Mouse (Mus musculus) lung, embryonic 15.5 days (tissue): ENCODE results near the gene S100a3. TPM values are rescaled to one million over a fixed set of nuclear protein-coding genes. Genes with fewer than 3 reads are reported as not detected.

ENCODE experiments used
- ATAC-seq: fragments of 200-750 bp; cut with Nextera tagmentation; 2 replicates; pipeline ENCODE4 v1.8.0; 2017; ENCODE audit warnings: moderate number of reproducible peaks, borderline replicate concordance; ENCODE audit not compliant: low FRiP score, low TSS enrichment; ENCODE audit errors: extremely low read depth
- H3K27ac ChIP-seq: fragments of 300-500 bp; sonication (generic); 2 replicates; pipeline ENCODE4 v1.5.1; 2015; ENCODE audit warnings: moderate library complexity, mild to moderate bottlenecking, inconsistent platforms
- H3K27me3 ChIP-seq: fragments of 300-500 bp; sonication (generic); 2 replicates; pipeline ENCODE4 v1.6.1; 2015; ENCODE audit warnings: inconsistent platforms
- H3K36me3 ChIP-seq: fragments of 300-500 bp; sonication (generic); 2 replicates; pipeline ENCODE4 v1.6.1; 2015; ENCODE audit warnings: inconsistent platforms
- H3K4me1 ChIP-seq: fragments of 300-500 bp; sonication (generic); 2 replicates; pipeline ENCODE4 v1.6.1; 2015; ENCODE audit warnings: inconsistent platforms
- H3K4me2 ChIP-seq: fragments of 300-500 bp; sonication (generic); 2 replicates; pipeline ENCODE4 v1.6.1; 2015; ENCODE audit warnings: inconsistent platforms, mild to moderate bottlenecking, moderate library complexity
- H3K4me3 ChIP-seq: fragments of 300-500 bp; sonication (generic); 2 replicates; pipeline ENCODE4 v1.5.1; 2015; ENCODE audit warnings: mild to moderate bottlenecking, inconsistent platforms
- H3K9ac ChIP-seq: fragments of 300-500 bp; sonication (generic); 2 replicates; pipeline ENCODE4 v1.6.1; 2015; ENCODE audit warnings: inconsistent platforms
- H3K9me3 ChIP-seq: fragments of 300-500 bp; sonication (generic); 2 replicates; pipeline ENCODE4 v1.6.1; 2016; ENCODE audit warnings: inconsistent platforms
- WGBS: fragments of 180-500 bp; shearing (Covaris S2); methylation state at CpG from one replicate; pipeline ENCODE4 v1.1.7; 2015; 5-methylcytosine and 5-hydroxymethylcytosine counted together
- polyA plus RNA-seq: library from polyadenylated mRNA; unstranded; fragments of >200 nt; fragmentation: Nextera tagmentation; extraction: Ambion mirVana; gene quantifications from 2 replicates; pipeline ENCODE4 v1.2.1, GENCODE M21; 2015

Gene S100a3
- polyA plus RNA-seq, 1 experiment from 2014 or later, result 0.65 TPM

GRCm38 (mm10) chr3:90605049-90605448 lies 44.7 kb downstream of the S100a3 start:
- ATAC-seq, result 0 out of 2 replicates have a peak, but pooled peaks have one; percentile 14
- Histone ChIP-seq H3K27me3 (no peaks in the 10 kb centered on the region), H3K9ac (no peak overlapping the region), H3K27ac (peak overlapping the region; percentile 83), H3K36me3 (no peaks in the 10 kb centered on the region), H3K4me2 (no peak overlapping the region), H3K4me3 (no peak overlapping the region), H3K9me3 (no peaks in the 10 kb centered on the region), H3K4me1 (peaks cover 31% of the 10 kb centered on the region)
- WGBS, result 69% methylated on average over 3 of the region's 3 CpGs

GRCm38 (mm10) chr3:90605736-90606135 lies 45.4 kb downstream of the S100a3 start:
- 74% methylated on average over 2 of the region's 2 CpGs for WGBS
- no peak for ATAC-seq
- Histone ChIP-seq H3K4me3 (no peak overlapping the region), H3K9me3 (no peaks in the 10 kb centered on the region), H3K4me2 (no peak overlapping the region), H3K27ac (peak overlapping the region; percentile 83), H3K4me1 (peaks cover 31% of the 10 kb centered on the region), H3K27me3 (no peaks in the 10 kb centered on the region), H3K9ac (no peak overlapping the region), H3K36me3 (no peaks in the 10 kb centered on the region)

- peak; percentile 23; the same call in 1 of the 2 replicates for ATAC-seq
- 72% methylated on average over 6 of the region's 6 CpGs for WGBS
- H3K27ac ChIP-seq, result peak overlapping the region; percentile 83
Observed at GRCm38 (mm10) chr3:90606185-90606584, 45.8 kb downstream of the S100a3 start.

GRCm38 (mm10) chr3:90607361-90607760 lies 47.0 kb downstream of the S100a3 start:
- WGBS, result 83% methylated on average over 3 of the region's 3 CpGs
- Histone ChIP-seq H3K9ac (no peak overlapping the region), H3K9me3 (no peaks in the 10 kb centered on the region), H3K4me2 (no peak overlapping the region), H3K27ac (no peak overlapping the region), H3K36me3 (no peaks in the 10 kb centered on the region), H3K4me3 (no peak overlapping the region), H3K27me3 (no peaks in the 10 kb centered on the region), H3K4me1 (peaks cover 31% of the 10 kb centered on the region)
- no peak for ATAC-seq

More at GRCm38 (mm10) chr3:90606185-90606584, 45.8 kb downstream of the S100a3 start:
- Histone ChIP-seq H3K9me3 (no peaks in the 10 kb centered on the region), H3K27me3 (no peaks in the 10 kb centered on the region), H3K4me1 (peaks cover 31% of the 10 kb centered on the region), H3K4me2 (no peak overlapping the region), H3K36me3 (no peaks in the 10 kb centered on the region), H3K9ac (no peak overlapping the region), H3K4me3 (no peak overlapping the region)

GRCm38 (mm10) chr3:90608223-90608622 lies 47.8 kb downstream of the S100a3 start, which contains the start of gene S100a5:
Gene S100a5, plus strand, starts transcription at chr3:90608523.
- peaks cover 34% of the 10 kb centered on the region for H3K4me1 ChIP-seq
- no peaks in the 10 kb centered on the region for H3K27me3 ChIP-seq
- H3K36me3 ChIP-seq, result no peaks in the 10 kb centered on the region
- WGBS, result 53% methylated on average over 3 of the region's 3 CpGs
- no peaks in the 10 kb centered on the region for H3K9me3 ChIP-seq
- no peak within 1 kb of the TSS for H3K4me2 ChIP-seq
- no peak within 1 kb of the TSS for H3K9ac ChIP-seq
- no peak within 1 kb of the TSS for H3K27ac ChIP-seq
- ATAC-seq, result no peak
- H3K4me3 ChIP-seq, result no peak within 1 kb of the TSS

GRCm38 (mm10) chr3:90609102-90609501 lies 48.7 kb downstream of the S100a3 start:
- H3K27ac ChIP-seq, result no peak overlapping the region
- no peak overlapping the region for H3K9ac ChIP-seq
- no peaks in the 10 kb centered on the region for H3K27me3 ChIP-seq
- peaks cover 34% of the 10 kb centered on the region for H3K4me1 ChIP-seq
- no peak for ATAC-seq
- no peaks in the 10 kb centered on the region for H3K36me3 ChIP-seq
- H3K4me2 ChIP-seq, result no peak overlapping the region
- no peak overlapping the region for H3K4me3 ChIP-seq
- no peaks in the 10 kb centered on the region for H3K9me3 ChIP-seq

- Histone ChIP-seq H3K4me2 (no peak overlapping the region), H3K27me3 (no peaks in the 10 kb centered on the region), H3K36me3 (no peaks in the 10 kb centered on the region), H3K9me3 (no peaks in the 10 kb centered on the region), H3K4me1 (peaks cover 20% of the 10 kb centered on the region), H3K9ac (no peak overlapping the region), H3K4me3 (no peak overlapping the region), H3K27ac (no peak overlapping the region)
- no peak for ATAC-seq
- WGBS, result 82% methylated on average over 3 of the region's 3 CpGs
Observed at GRCm38 (mm10) chr3:90611494-90611893, 51.1 kb downstream of the S100a3 start.

- H3K4me3 ChIP-seq, result no peak overlapping the region
- ATAC-seq, result no peak
- no peak overlapping the region for H3K27ac ChIP-seq
- no peaks in the 10 kb centered on the region for H3K27me3 ChIP-seq
- 57% methylated on average over 4 of the region's 4 CpGs for WGBS
- H3K36me3 ChIP-seq, result no peaks in the 10 kb centered on the region
- peaks cover 20% of the 10 kb centered on the region for H3K4me1 ChIP-seq
- H3K9me3 ChIP-seq, result no peaks in the 10 kb centered on the region
- no peak overlapping the region for H3K4me2 ChIP-seq
- H3K9ac ChIP-seq, result no peak overlapping the region
Observed at GRCm38 (mm10) chr3:90612061-90612460, 51.7 kb downstream of the S100a3 start.

- WGBS, result under 1% methylated on average over 23 of the region's 23 CpGs
- Histone ChIP-seq H3K36me3 (no peaks in the 10 kb centered on the region), H3K9me3 (no peaks in the 10 kb centered on the region), H3K4me3 (peak within 1 kb of the TSS; percentile 33), H3K27ac (no peak within 1 kb of the TSS), H3K4me2 (peak within 1 kb of the TSS; percentile 77), H3K9ac (0 out of 2 replicates have a peak within 1 kb of the TSS, but pooled peaks have one; percentile 10), H3K4me1 (peaks cover 20% of the 10 kb centered on the region), H3K27me3 (no peaks in the 10 kb centered on the region)
- peak; percentile 73; the same call in 1 of the 2 replicates for ATAC-seq
Observed at GRCm38 (mm10) chr3:90612728-90613291, 52.4 kb downstream of the S100a3 start, which contains the start of gene S100a6. Gene S100a6, plus strand, starts transcription at chr3:90612882.

GRCm38 (mm10) chr3:90613461-90614147 lies 53.2 kb downstream of the S100a3 start:
- peaks cover 20% of the 10 kb centered on the region for H3K4me1 ChIP-seq
- H3K4me2 ChIP-seq, result peak overlapping the region; percentile 77
- no peaks in the 10 kb centered on the region for H3K36me3 ChIP-seq
- no peak overlapping the region for H3K9ac ChIP-seq
- peak overlapping the region; percentile 33 for H3K4me3 ChIP-seq
- H3K9me3 ChIP-seq, result no peaks in the 10 kb centered on the region
- ATAC-seq, result no peak
- 58% methylated on average over 7 of the region's 7 CpGs for WGBS
- no peaks in the 10 kb centered on the region for H3K27me3 ChIP-seq
- no peak overlapping the region for H3K27ac ChIP-seq

- no peaks in the 10 kb centered on the region for H3K27me3 ChIP-seq
- ATAC-seq, result no peak
- H3K4me1 ChIP-seq, result peaks cover 20% of the 10 kb centered on the region
- no peaks in the 10 kb centered on the region for H3K36me3 ChIP-seq
- H3K4me2 ChIP-seq, result peak overlapping the region; percentile 77
- 83% methylated on average over 6 of the region's 6 CpGs for WGBS
- no peaks in the 10 kb centered on the region for H3K9me3 ChIP-seq
- H3K27ac ChIP-seq, result 0 out of 2 replicates have a peak overlapping the region, but pooled peaks have one; percentile 51
- H3K9ac ChIP-seq, result no peak overlapping the region
- no peak overlapping the region for H3K4me3 ChIP-seq
Observed at GRCm38 (mm10) chr3:90614148-90614530, 53.8 kb downstream of the S100a3 start.

GRCm38 (mm10) chr3:90614611-90615251 lies 54.4 kb downstream of the S100a3 start:
- Histone ChIP-seq H3K9me3 (no peaks in the 10 kb centered on the region), H3K4me2 (peak overlapping the region; percentile 77), H3K27ac (peak overlapping the region; percentile 51), H3K4me1 (peaks cover 20% of the 10 kb centered on the region), H3K36me3 (no peaks in the 10 kb centered on the region), H3K4me3 (no peak overlapping the region), H3K9ac (no peak overlapping the region), H3K27me3 (no peaks in the 10 kb centered on the region)
- 61% methylated on average over 11 of the region's 11 CpGs for WGBS
- ATAC-seq, result 0 out of 2 replicates have a peak, but pooled peaks have one; percentile 17
